Mouse (Mus musculus) erythroblast, embryonic 14.5 days (primary cell): Measurements from ENCODE around the gene Slc22a22. TPM values are rescaled to one million over a fixed set of nuclear protein-coding genes. Genes with fewer than 3 reads are reported as not detected.

Source experiments
- H3K27me3 ChIP-seq: 2 replicates; pipeline ENCODE4 v1.6.1; 2012; ENCODE audit warnings: inconsistent platforms; ENCODE audit not compliant: control insufficient read depth
- H3K36me3 ChIP-seq: 2 replicates; pipeline ENCODE4 v1.6.1; 2012; ENCODE audit warnings: mild to moderate bottlenecking, inconsistent platforms; ENCODE audit not compliant: control insufficient read depth
- H3K4me1 ChIP-seq: 2 replicates; pipeline ENCODE4 v1.6.1; 2012; ENCODE audit warnings: inconsistent platforms; ENCODE audit not compliant: control insufficient read depth
- H3K4me3 ChIP-seq: replicated peaks from 2 replicates; pipeline ENCODE3; 2012; ENCODE audit warnings: moderate library complexity, mild to moderate bottlenecking, inconsistent platforms
- H3K9me3 ChIP-seq: 2 replicates; pipeline ENCODE4 v1.6.1; 2012; ENCODE audit warnings: low read length, inconsistent platforms, mixed read lengths; ENCODE audit not compliant: control insufficient read depth
- GATA1 ChIP-seq: IDR thresholded peaks from 2 replicates; pipeline ENCODE4 v1.6.1; 2012; ENCODE audit warnings: low read length, inconsistent platforms, mixed read lengths
- TAL1 ChIP-seq: IDR thresholded peaks from 3 replicates; pipeline ENCODE4 v1.6.1; 2012; ENCODE audit warnings: low read length, inconsistent platforms, mixed read lengths
- polyA plus RNA-seq: library from polyadenylated mRNA; stranded (reverse); fragments of >175 nt; gene quantifications from 2 replicates; pipeline ENCODE4 v1.2.3, GENCODE M21; 2012

Gene Slc22a22
- polyA plus RNA-seq, 1 experiment: not detected

GRCm38 (mm10) chr15:57496106-57496505 lies 18.7 kb upstream of the Slc22a22 start:
- Histone ChIP-seq H3K27me3 (no peaks in the 10 kb centered on the region), H3K9me3 (no peaks in the 10 kb centered on the region), H3K36me3 (no peaks in the 10 kb centered on the region), H3K4me3 (no peak overlapping the region), H3K4me1 (no peaks in the 10 kb centered on the region)
- TF ChIP-seq TAL1: no peak
- TF ChIP-seq GATA1: no peak

DNA sequence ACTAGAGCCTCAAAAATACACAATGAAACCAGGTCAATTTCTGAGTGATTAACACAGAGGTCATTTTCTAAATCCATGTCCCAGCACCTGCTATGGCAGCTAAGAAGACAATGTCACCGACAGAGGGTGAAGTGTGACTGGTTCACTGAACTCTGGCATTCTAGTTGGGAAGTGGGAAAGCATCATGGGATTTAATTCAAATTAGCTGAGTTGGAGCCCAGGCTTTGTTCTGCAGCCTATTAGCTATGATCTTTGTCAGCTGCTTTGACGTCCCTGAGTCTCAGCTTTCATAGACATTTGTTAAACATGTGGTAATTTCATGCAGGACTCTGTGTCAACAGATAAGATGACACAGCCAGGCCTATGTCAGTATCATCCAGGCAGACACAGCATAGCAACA lies 5.1 kb upstream of the Slc22a22 start:
- Histone ChIP-seq H3K9me3 (no peaks in the 10 kb centered on the region), H3K4me3 (no peak overlapping the region), H3K27me3 (no peaks in the 10 kb centered on the region), H3K36me3 (no peaks in the 10 kb centered on the region), H3K4me1 (no peaks in the 10 kb centered on the region)
- TF ChIP-seq TAL1 (no peak), GATA1 (no peak)

DNA sequence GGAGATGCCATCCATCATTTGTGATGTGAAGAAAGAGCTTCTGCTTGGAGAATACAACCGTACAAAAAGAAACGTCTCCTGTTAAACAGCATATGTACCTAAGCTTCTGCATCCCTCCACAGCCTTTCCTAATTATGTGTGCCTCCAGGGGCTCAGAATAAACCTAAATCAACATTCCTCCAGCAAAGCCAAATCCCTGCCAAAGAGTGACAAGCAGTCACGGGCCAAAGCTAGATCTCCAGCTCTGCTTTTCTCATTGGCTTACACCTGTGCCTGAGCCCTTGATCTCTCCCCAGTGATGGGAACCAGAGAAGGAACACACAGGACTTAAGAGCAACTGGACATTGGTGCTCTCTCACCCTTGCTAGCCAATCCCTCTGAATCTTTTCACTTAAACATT lies 5.8 kb downstream of the Slc22a22 start:
- H3K4me3 ChIP-seq: no peak overlapping the region
- TF ChIP-seq GATA1: no peak
- no peak for TF ChIP-seq TAL1

GRCm38 (mm10) chr15:57465996-57466395 lies 11.4 kb downstream of the Slc22a22 start:
- TF ChIP-seq TAL1 (no peak), GATA1 (no peak)

More for the DNA sequence above, 5.8 kb downstream of the Slc22a22 start:
- no peaks in the 10 kb centered on the region for H3K9me3 ChIP-seq
- no peaks in the 10 kb centered on the region for H3K4me1 ChIP-seq
- H3K27me3 ChIP-seq: no peaks in the 10 kb centered on the region
- H3K36me3 ChIP-seq: no peaks in the 10 kb centered on the region

DNA sequence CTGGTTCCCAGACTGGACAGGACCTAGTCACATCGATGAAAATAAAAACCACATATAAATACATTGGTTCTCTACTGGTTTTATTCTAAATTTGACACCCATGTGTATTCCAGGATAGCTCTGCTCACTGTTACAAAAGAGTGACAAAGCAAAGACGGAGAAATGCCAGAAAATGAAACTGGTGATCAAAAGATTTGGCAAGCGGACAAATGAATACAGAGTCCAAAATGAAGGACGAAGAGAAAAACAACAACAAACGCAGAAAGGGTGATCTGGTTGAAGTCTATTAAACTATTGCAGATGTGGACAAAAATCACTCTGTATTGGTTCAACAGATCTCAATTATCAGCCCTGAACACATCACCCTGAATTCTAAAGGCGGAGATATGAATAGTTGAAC lies 12.4 kb downstream of the Slc22a22 start:
- H3K4me3 ChIP-seq: no peak overlapping the region

More at GRCm38 (mm10) chr15:57465996-57466395, 11.4 kb downstream of the Slc22a22 start:
- Histone ChIP-seq H3K9me3 (no peaks in the 10 kb centered on the region), H3K4me1 (no peaks in the 10 kb centered on the region), H3K4me3 (no peak overlapping the region), H3K36me3 (no peaks in the 10 kb centered on the region), H3K27me3 (no peaks in the 10 kb centered on the region)

GRCm38 (mm10) chr15:57464066-57464465 lies 13.4 kb downstream of the Slc22a22 start:
- TF ChIP-seq GATA1 (no peak), TAL1 (no peak)
- no peaks in the 10 kb centered on the region for H3K27me3 ChIP-seq
- H3K4me3 ChIP-seq: no peak overlapping the region
- no peaks in the 10 kb centered on the region for H3K4me1 ChIP-seq
- H3K36me3 ChIP-seq: no peaks in the 10 kb centered on the region
- no peaks in the 10 kb centered on the region for H3K9me3 ChIP-seq

More for the DNA sequence above, 12.4 kb downstream of the Slc22a22 start:
- Histone ChIP-seq H3K27me3 (no peaks in the 10 kb centered on the region), H3K4me1 (no peaks in the 10 kb centered on the region), H3K36me3 (no peaks in the 10 kb centered on the region), H3K9me3 (no peaks in the 10 kb centered on the region)
- TF ChIP-seq GATA1 (no peak), TAL1 (no peak)

DNA sequence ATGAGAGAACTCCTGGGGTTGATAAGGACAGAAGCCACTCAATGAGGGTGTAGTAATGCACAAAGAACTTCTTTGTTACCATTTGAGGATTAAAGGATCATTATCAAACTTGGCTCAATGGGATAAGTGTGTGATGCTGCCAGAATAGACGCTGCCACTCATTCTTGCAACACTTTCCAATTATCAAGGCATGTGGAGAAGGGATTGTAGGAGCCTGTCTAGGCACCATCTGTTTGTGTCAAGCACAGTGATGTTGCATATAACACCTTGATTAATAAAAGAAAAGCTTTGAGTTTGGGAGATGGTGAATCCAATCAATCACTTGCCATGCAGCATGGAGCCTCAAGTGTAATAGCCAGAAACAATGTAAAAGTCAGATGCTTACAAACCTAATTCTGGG lies 16.1 kb downstream of the Slc22a22 start:
- no peaks in the 10 kb centered on the region for H3K4me1 ChIP-seq

GRCm38 (mm10) chr15:57457374-57457773 lies 20.1 kb downstream of the Slc22a22 start:
- Histone ChIP-seq H3K4me1 (no peaks in the 10 kb centered on the region), H3K9me3 (no peaks in the 10 kb centered on the region), H3K4me3 (no peak overlapping the region), H3K36me3 (no peaks in the 10 kb centered on the region), H3K27me3 (no peaks in the 10 kb centered on the region)
- TF ChIP-seq TAL1: no peak
- no peak for TF ChIP-seq GATA1

More for the DNA sequence above, 16.1 kb downstream of the Slc22a22 start:
- no peaks in the 10 kb centered on the region for H3K36me3 ChIP-seq
- H3K4me3 ChIP-seq: no peak overlapping the region
- TF ChIP-seq GATA1 (no peak), TAL1 (no peak)
- no peaks in the 10 kb centered on the region for H3K27me3 ChIP-seq
- H3K9me3 ChIP-seq: no peaks in the 10 kb centered on the region

- H3K9me3 ChIP-seq: no peaks in the 10 kb centered on the region
Measured at GRCm38 (mm10) chr15:57434710-57435404, 42.6 kb downstream of the Slc22a22 start.

GRCm38 (mm10) chr15:57408498-57408897 lies 68.9 kb downstream of the Slc22a22 start:
- H3K27me3 ChIP-seq: no peaks in the 10 kb centered on the region
- H3K36me3 ChIP-seq: no peaks in the 10 kb centered on the region
- TF ChIP-seq GATA1: no peak
- no peak for TF ChIP-seq TAL1
- no peak overlapping the region for H3K4me3 ChIP-seq
- H3K4me1 ChIP-seq: no peaks in the 10 kb centered on the region
- no peaks in the 10 kb centered on the region for H3K9me3 ChIP-seq

More at GRCm38 (mm10) chr15:57434710-57435404, 42.6 kb downstream of the Slc22a22 start:
- Histone ChIP-seq H3K4me3 (no peak overlapping the region), H3K27me3 (no peaks in the 10 kb centered on the region), H3K4me1 (no peaks in the 10 kb centered on the region), H3K36me3 (no peaks in the 10 kb centered on the region)
- TF ChIP-seq TAL1: no peak
- no peak for TF ChIP-seq GATA1
